Mouse (Mus musculus) olfactory bulb, adult 2 months (tissue): ENCODE data around the gene Psmg4. TPM values are rescaled to one million over a fixed set of nuclear protein-coding genes. Genes with fewer than 3 reads are reported as not detected.

Experiments used
- H3K27ac ChIP-seq: fragments of 200-500 bp; 2 replicates; pipeline ENCODE4 v1.5.1; 2012; ENCODE audit warnings: low read depth, low read length; ENCODE audit not compliant: insufficient read depth
- H3K4me1 ChIP-seq: fragments of 200-500 bp; 2 replicates; pipeline ENCODE4 v1.6.1; 2012; ENCODE audit warnings: low read length; ENCODE audit not compliant: control insufficient read depth, insufficient read depth
- H3K4me3 ChIP-seq: fragments of 200-500 bp; 2 replicates; pipeline ENCODE4 v1.5.1; 2012; ENCODE audit warnings: mild to moderate bottlenecking, low read depth, low read length, moderate library complexity; ENCODE audit not compliant: insufficient read depth
- CTCF ChIP-seq: fragments of 200-500 bp; IDR thresholded peaks from 2 replicates; pipeline ENCODE4 v1.5.1; 2012; ENCODE audit warnings: low read depth, mild to moderate bottlenecking, low read length, moderate library complexity; ENCODE audit not compliant: insufficient read depth
- POLR2A ChIP-seq: fragments of 200-500 bp; IDR thresholded peaks from 2 replicates; pipeline ENCODE4 v1.6.1; 2012; ENCODE audit warnings: mild to moderate bottlenecking, low read depth, low read length, moderate library complexity; ENCODE audit not compliant: insufficient read depth
- WGBS: fragments of 180-500 bp; shearing (Covaris S2); methylation state at CpG from one replicate; pipeline ENCODE4 v1.1.7; 2018; 5-methylcytosine and 5-hydroxymethylcytosine counted together
- polyA plus RNA-seq: library from polyadenylated mRNA; stranded (reverse); fragments of >200 nt; gene quantifications from 2 replicates; pipeline ENCODE4 v1.2.4, GENCODE M21; 2012; ENCODE audit warnings: low replicate concordance; ENCODE audit not compliant: missing spikeins, insufficient read depth, insufficient read length

Gene Psmg4
- polyA plus RNA-seq, 1 experiment: not detected

DNA sequence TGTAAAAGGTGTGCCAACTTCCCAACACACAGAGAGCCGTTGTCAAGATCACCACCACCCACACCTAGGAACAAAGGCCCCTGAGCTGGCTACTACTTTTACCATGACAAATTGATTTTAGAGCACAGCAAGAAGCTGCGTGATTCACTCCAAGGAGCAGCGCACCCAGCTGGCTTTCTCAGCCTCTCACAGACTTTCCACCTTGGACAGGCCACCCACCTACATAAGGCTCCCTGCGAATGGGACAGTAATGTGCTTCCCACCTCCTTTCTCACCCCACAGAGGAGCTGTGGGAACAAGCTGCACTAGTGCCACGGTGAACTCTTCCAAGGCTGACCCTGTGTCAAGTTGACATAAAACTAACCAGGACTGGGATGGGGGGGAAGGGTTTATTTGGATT lies 19.4 kb upstream of the Psmg4 start:
- WGBS: 28% methylated on average over 5 of the region's 5 CpGs
- H3K27ac ChIP-seq: no peak overlapping the region
- no peak overlapping the region for H3K4me3 ChIP-seq
- TF ChIP-seq POLR2A: no peak
- TF ChIP-seq CTCF: no peak
- H3K4me1 ChIP-seq: peaks cover 4% of the 10 kb centered on the region; the same call in 1 of the 2 replicates

DNA sequence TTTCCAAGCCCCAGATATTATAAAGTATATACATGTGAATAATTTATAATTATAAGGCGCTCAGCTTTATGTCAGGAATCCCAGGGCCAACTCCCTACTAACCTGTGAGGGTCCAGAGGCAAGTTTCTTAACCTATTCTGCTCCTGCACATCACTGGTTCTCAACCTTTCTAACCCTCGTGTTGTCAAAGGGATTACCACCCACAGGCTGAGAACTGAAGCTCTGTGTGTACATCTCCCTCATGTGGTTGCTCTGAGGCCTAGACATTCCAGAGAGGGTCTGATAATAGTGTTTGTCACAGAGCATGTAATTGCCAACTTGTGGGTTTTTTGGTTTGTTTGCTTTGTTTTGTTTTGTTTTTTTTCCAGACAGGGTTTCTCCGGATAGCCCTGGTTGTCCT lies 15.8 kb upstream of the Psmg4 start:
- no peak for TF ChIP-seq CTCF
- TF ChIP-seq POLR2A: no peak
- no peak overlapping the region for H3K27ac ChIP-seq
- WGBS: 53% methylated on average over 3 of the region's 3 CpGs
- H3K4me1 ChIP-seq: peaks cover 14% of the 10 kb centered on the region
- H3K4me3 ChIP-seq: no peak overlapping the region

DNA sequence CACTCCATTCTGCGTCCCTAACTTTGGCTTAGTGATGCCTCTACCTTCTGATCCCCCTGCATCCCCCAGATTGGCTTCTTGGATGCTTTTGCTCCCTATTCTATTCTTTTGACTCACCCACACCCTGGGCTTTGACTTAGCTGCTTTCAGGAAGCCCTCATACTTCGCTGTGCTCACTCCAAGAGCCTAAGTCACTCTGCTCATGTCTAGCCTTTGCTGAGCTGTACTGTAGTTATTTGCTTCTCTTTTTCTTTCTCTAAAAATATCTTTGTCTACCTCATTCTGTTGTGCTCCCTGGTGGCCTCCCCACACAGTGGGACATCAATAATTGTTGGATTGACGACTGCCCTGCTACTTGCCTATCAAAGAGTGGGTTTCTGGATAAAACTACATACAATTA lies 14.6 kb upstream of the Psmg4 start:
- H3K27ac ChIP-seq: peak overlapping the region; percentile 86
- 39% methylated on average over 3 of the region's 3 CpGs for WGBS
- peaks cover 14% of the 10 kb centered on the region for H3K4me1 ChIP-seq
- TF ChIP-seq CTCF (no peak), POLR2A (no peak)
- no peak overlapping the region for H3K4me3 ChIP-seq

DNA sequence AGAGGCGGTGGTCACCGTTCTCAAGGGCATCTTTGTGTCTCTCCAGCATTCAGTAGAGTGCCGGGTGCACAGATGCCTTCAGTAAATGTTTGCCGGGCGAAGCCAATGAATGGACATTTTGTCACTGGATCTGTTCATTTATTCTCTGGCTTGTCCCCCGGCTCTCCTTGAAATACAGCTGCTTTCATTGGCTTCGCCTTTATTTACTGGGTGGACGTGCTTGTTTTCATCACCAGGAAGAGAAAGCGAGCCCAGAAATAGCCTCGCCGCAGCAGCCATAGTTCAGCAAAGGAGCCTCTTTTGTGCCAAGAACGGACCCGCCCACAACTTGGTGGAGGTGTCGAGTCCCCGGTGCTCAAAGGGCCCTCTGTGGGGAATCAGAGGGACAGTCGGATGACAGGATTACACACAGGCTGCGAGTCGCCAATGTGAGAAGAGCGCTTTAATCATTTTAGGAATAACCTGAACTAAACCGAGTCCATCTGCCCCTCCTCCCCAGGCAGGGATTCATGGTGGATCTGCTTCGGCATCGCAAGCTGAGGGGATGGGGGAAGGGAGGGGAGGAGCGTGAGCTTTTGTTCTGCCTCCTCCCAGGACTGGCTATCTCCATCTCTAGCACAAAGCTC lies 13.9 kb upstream of the Psmg4 start:
- WGBS: under 1% methylated on average over 23 of the region's 23 CpGs
- Histone ChIP-seq H3K4me1 (peaks cover 9% of the 10 kb centered on the region), H3K27ac (peak overlapping the region; percentile 86), H3K4me3 (peak overlapping the region; percentile 42)
- TF ChIP-seq POLR2A (no peak; the same call in 1 of the 2 replicates), CTCF (no peak)

DNA sequence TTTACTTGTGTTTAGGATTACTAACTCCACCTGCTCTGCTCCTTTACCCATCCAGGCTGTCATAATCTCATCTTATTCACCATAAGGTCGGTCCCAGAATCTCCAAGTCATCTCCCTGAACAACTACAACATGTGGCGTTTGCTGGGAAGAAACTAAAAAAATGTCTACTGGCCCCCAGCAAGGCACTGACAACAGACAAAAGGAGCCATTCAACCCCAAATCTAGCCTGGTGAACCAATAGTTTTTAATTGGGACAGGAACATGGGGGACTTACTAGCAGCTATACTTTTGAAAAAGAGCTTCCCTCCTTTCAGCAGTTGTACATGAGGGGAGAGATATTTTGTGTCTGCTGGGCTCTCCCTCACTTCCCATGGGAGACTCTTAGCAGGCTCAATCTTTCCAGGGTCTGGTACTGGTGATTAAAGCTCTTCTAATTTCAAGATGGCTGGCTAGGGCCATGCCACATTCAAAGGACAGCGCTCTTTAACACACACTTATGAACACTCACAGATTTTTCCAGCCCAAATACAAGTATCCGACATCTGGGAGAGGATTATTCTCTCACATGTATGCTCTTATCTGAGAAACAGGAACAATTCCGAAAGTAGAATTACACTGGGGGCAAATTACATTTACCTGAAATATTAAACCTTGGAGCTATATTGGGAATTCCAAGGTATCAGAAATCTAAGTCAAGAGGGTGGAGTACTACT lies 13.1 kb upstream of the Psmg4 start:
- TF ChIP-seq POLR2A: no peak
- no peak for TF ChIP-seq CTCF
- Histone ChIP-seq H3K4me3 (peak overlapping the region; percentile 56; the same call in 1 of the 2 replicates), H3K4me1 (peaks cover 9% of the 10 kb centered on the region), H3K27ac (peak overlapping the region; percentile 86)
- 43% methylated on average over 5 of the region's 5 CpGs for WGBS

DNA sequence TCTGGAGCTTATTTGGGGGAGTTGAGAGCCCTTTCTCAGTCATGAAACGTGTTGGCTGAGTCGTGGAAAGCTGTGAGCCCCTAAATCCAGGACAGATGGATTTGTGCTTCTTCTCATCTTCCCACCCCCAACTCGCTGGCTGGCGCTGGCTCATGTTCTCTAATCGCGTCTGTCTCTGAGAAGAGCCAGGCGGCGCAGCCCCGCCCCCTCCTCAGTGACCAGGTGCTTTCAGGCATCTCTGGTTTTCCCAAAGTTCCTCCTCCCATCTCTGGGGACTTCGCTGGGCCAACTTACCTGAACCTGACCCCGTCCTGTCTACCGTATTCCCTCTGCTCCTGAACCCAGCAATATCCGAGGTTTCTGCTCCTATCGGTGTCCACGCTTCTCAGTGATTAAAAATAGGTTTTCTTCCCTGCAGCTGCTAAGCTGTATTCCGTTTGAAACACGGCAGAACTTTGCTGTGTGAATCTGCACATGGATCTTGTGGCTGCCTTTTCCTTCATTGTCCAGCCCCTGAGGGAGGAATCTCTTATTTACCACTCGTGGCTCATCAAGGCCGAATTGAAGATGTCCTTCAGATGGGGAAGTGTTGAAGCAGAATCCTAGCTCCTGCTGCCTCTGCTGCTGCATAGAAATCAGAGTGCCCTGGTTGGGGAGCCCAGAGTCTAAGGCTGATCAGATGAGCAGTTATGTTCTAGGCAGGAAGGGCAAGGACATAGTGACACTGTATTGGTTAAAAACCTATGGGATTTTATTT lies 12.3 kb upstream of the Psmg4 start:
- WGBS: 15% methylated on average over 19 of the region's 19 CpGs
- peak overlapping the region; percentile 56 for H3K4me3 ChIP-seq
- H3K27ac ChIP-seq: peak overlapping the region; percentile 86
- peaks cover 9% of the 10 kb centered on the region for H3K4me1 ChIP-seq
- no peak for TF ChIP-seq CTCF
- TF ChIP-seq POLR2A: no peak

DNA sequence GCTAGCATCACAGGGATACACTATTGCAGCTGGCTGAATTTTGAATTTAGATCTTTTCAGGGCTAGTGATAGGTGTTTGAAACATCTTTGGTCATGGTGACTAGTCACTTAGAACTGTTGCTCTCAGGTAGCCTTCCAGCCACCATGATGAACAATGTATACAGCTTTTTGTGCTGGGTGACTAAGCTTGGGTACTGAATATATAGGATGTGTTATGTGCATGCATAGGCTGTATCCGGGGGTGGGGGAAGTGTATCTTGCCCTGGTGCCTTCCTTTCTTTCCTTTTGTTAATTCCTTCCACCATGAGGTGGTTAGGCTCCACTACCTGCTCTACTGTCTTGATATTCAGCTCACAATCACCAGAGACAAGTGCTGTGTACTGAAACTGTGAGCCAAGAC lies 11.3 kb upstream of the Psmg4 start:
- Histone ChIP-seq H3K4me3 (no peak overlapping the region), H3K27ac (no peak overlapping the region), H3K4me1 (peaks cover 9% of the 10 kb centered on the region)
- WGBS: 93% methylated on average over 1 of the region's 1 CpGs
- TF ChIP-seq CTCF: no peak
- TF ChIP-seq POLR2A: no peak

DNA sequence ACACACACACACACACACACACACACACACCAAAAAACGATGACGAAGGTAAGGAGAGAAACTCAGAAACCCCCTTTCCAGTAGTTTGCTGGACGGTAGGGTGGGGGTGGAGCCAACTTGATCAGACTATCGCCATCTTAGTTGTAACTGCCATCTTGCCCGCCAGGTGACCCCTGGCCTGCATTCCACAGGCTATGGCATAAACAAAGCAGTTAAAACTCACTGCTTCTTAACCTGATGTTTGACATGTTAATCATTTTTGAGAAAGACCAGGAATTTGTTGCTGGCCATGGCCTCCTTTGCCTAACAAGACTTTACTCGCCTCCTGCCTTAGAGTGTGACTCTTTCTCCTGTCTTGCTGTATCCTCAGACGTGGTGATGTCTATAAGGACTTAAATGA lies 10.1 kb upstream of the Psmg4 start:
- no peak for TF ChIP-seq POLR2A
- no peak for TF ChIP-seq CTCF
- peaks cover 9% of the 10 kb centered on the region for H3K4me1 ChIP-seq
- H3K27ac ChIP-seq: no peak overlapping the region
- no peak overlapping the region for H3K4me3 ChIP-seq
- 82% methylated on average over 7 of the region's 7 CpGs for WGBS
